Comparison of ENCODE assay signal across 27 mouse cellular contexts in genomic region chr4:92152646-92153045, GRCm38 (mm10). TPM values are rescaled to one million over a fixed set of nuclear protein-coding genes. Genes with fewer than 3 reads are reported as not detected.
DNase-seq lines count a peak whose midpoint lies in the region; ATAC-seq and TF ChIP-seq lines count a peak whose summit lies in the region.
"Had no signal": no experiment of that assay in that cellular context is flagged by ENCODE, and none has a peak within 500 bp of the region (broad histone marks: within the 10 kb centered on the region; RNA-seq: fewer than 3 reads in every experiment).

No protein-coding gene starts in this region.

- H3K36me3 ChIP-seq in intestine, embryonic 15.5 days, result no peaks in the 10 kb centered on the region
- no peaks in the 10 kb centered on the region for H3K36me3 ChIP-seq in intestine, postnatal 0 days (ENCODE audit: control insufficient read depth, insufficient read depth)
- H3K36me3 ChIP-seq in intestine, embryonic 16.5 days (ENCODE audit: control insufficient read depth, insufficient read depth, low read length), result no peaks in the 10 kb centered on the region
- H3K36me3 ChIP-seq in hindbrain, embryonic 14.5 days (replicated peaks; ENCODE audit: control insufficient read depth, insufficient read depth), result no peaks in the 10 kb centered on the region
- H3K36me3 ChIP-seq: G1E had no signal

- DNase-seq in large intestine, adult 2 months (ENCODE audit: low read depth, low spot score), result peak; percentile 18
- no peak for DNase-seq in adrenal gland, adult 2 months
- no peak for DNase-seq in hindbrain, embryonic 14.5 days (ENCODE audit: low spot score)
- DNase-seq: adrenal gland, adult 8-10 months; adrenal gland, postnatal 10 days; adrenal gland, postnatal 14 days; adrenal gland, postnatal 25 days; adrenal gland, postnatal 36 days; B cell, adult 2 months; cerebellum, adult 11 months; cerebellum, adult 11-12 months; cerebellum, adult 18-20 months; cerebellum, adult 2 months had no signal

- H3K9ac ChIP-seq in intestine, embryonic 15.5 days, result no peak overlapping the region
- H3K9ac ChIP-seq in intestine, postnatal 0 days (ENCODE audit: low read depth, low read length), result no peak overlapping the region
- H3K9ac ChIP-seq in intestine, embryonic 16.5 days (ENCODE audit: low read depth, low read length), result no peak overlapping the region
- no peak overlapping the region for H3K9ac ChIP-seq in hindbrain, embryonic 14.5 days

- H3K4me3 ChIP-seq in intestine, embryonic 15.5 days (replicated peaks), result no peak overlapping the region
- no peak overlapping the region for H3K4me3 ChIP-seq in intestine, postnatal 0 days (ENCODE audit: low read depth, low read length)
- H3K4me3 ChIP-seq in intestine, embryonic 16.5 days (ENCODE audit: low read length), result no peak overlapping the region
- H3K4me3 ChIP-seq in hindbrain, embryonic 14.5 days (replicated peaks; ENCODE audit: low read length), result no peak overlapping the region

- no peaks in the 10 kb centered on the region for H3K27me3 ChIP-seq in intestine, embryonic 15.5 days (replicated peaks)
- no peaks in the 10 kb centered on the region for H3K27me3 ChIP-seq in intestine, postnatal 0 days (replicated peaks; ENCODE audit: control insufficient read depth, insufficient read depth, low read length)
- H3K27me3 ChIP-seq in intestine, embryonic 16.5 days (replicated peaks; ENCODE audit: control insufficient read depth, insufficient read depth, low read length), result no peaks in the 10 kb centered on the region
- no peaks in the 10 kb centered on the region for H3K27me3 ChIP-seq in hindbrain, embryonic 14.5 days (ENCODE audit: control insufficient read depth, insufficient read depth, low read length)
- H3K27me3 ChIP-seq: CH12.LX, Patski had no signal

- H3K4me1 ChIP-seq in intestine, embryonic 15.5 days (replicated peaks), result no peaks in the 10 kb centered on the region
- H3K4me1 ChIP-seq in intestine, postnatal 0 days (replicated peaks; ENCODE audit: control insufficient read depth, insufficient read depth, low read length), result no peaks in the 10 kb centered on the region
- H3K4me1 ChIP-seq in intestine, embryonic 16.5 days (ENCODE audit: control insufficient read depth, insufficient read depth, low read length), result no peaks in the 10 kb centered on the region
- no peaks in the 10 kb centered on the region for H3K4me1 ChIP-seq in hindbrain, embryonic 14.5 days (replicated peaks; ENCODE audit: control insufficient read depth, insufficient read depth, low read length)

- H3K4me2 ChIP-seq in intestine, embryonic 15.5 days (replicated peaks), result no peak overlapping the region
- no peak overlapping the region for H3K4me2 ChIP-seq in intestine, postnatal 0 days (replicated peaks; ENCODE audit: low read depth)
- H3K4me2 ChIP-seq in intestine, embryonic 16.5 days (ENCODE audit: low read depth, low read length), result no peak overlapping the region
- no peak overlapping the region for H3K4me2 ChIP-seq in hindbrain, embryonic 14.5 days (replicated peaks)

- WGBS in intestine, embryonic 15.5 days, result 64% methylated on average over 1 of the region's 1 CpGs
- 36% methylated on average over 1 of the region's 1 CpGs for WGBS in intestine, postnatal 0 days
- 60% methylated on average over 1 of the region's 1 CpGs for WGBS in intestine, embryonic 16.5 days
- WGBS in large intestine, adult 2 months, result 33% methylated on average over 1 of the region's 1 CpGs
- WGBS in hindbrain, embryonic 14.5 days, result 80% methylated on average over 1 of the region's 1 CpGs

- no peaks in the 10 kb centered on the region for H3K9me3 ChIP-seq in intestine, embryonic 15.5 days
- H3K9me3 ChIP-seq in intestine, postnatal 0 days (ENCODE audit: control insufficient read depth), result no peaks in the 10 kb centered on the region
- peaks cover 4% of the 10 kb centered on the region; the same call in 1 of the 2 replicates for H3K9me3 ChIP-seq in intestine, embryonic 16.5 days (ENCODE audit: control insufficient read depth, low read length)
- H3K9me3 ChIP-seq in hindbrain, embryonic 14.5 days (ENCODE audit: control insufficient read depth, low read length), result no peaks in the 10 kb centered on the region
- H3K9me3 ChIP-seq: G1E had no signal

- no peak overlapping the region for H3K27ac ChIP-seq in intestine, embryonic 15.5 days
- H3K27ac ChIP-seq in intestine, postnatal 0 days (ENCODE audit: low read depth, low read length), result no peak overlapping the region
- H3K27ac ChIP-seq in intestine, embryonic 16.5 days (ENCODE audit: low read length), result no peak overlapping the region
- H3K27ac ChIP-seq in hindbrain, embryonic 14.5 days, result no peak overlapping the region

- no peak for TF ChIP-seq CTCF in intestine, postnatal 0 days (IDR thresholded peaks at IDR 0.05; ENCODE audit: low read depth)

- ATAC-seq in intestine, embryonic 15.5 days, result peak; percentile 56; the same call in 1 of the 2 replicates
- no peak for ATAC-seq in intestine, postnatal 0 days
- peak; percentile 77 for ATAC-seq in intestine, embryonic 16.5 days
- ATAC-seq in hindbrain, embryonic 14.5 days (ENCODE audit: low FRiP score), result no peak
- ATAC-seq: activated CD4-positive, CD25-positive, alpha-beta regulatory T cell, adult 4 months; CD4-positive, CD25-positive, alpha-beta regulatory T cell, adult 4 months; Patski had no signal

RNA-seq across cellular contexts. Expression of gene Izumo3, which starts 5.6 kb away (rescaled TPM):
- polyA plus RNA-seq in intestine, embryonic 15.5 days (2015; fragmentation: Nextera tagmentation; extraction: Ambion mirVana), result not detected in 2 replicates
- polyA plus RNA-seq in intestine, postnatal 0 days (2015; fragmentation: Nextera tagmentation; extraction: Ambion mirVana), result not detected in 2 replicates
- not detected in 2 replicates for polyA plus RNA-seq in intestine, embryonic 16.5 days (2015; fragmentation: Nextera tagmentation; extraction: Ambion mirVana)
- polyA plus RNA-seq in large intestine, adult 2 months (2012; rRNA removed), result not detected in 2 replicates
- not detected for total RNA-seq in adrenal gland, adult 2 months (2021)
- polyA plus RNA-seq in adrenal gland, adult 2 months (2012; rRNA removed), result not detected in 2 replicates
- not detected in 2 replicates for polyA plus RNA-seq in hindbrain, embryonic 14.5 days (2014; fragmentation: Nextera tagmentation; extraction: Ambion mirVana)
- total RNA-seq: adrenal gland, adult 18-20 months; adrenal gland, adult 8-10 months; adrenal gland, postnatal 10 days; adrenal gland, postnatal 14 days; adrenal gland, postnatal 25 days; adrenal gland, postnatal 36 days; adrenal gland, postnatal 4 days; CH12.LX; ES-E14; G1E; MEL had no signal
- polyA plus RNA-seq: activated CD4-positive, CD25-positive, alpha-beta regulatory T cell, adult 4 months; brain, embryonic 14.5 days; C2C12; CD4-positive, CD25-positive, alpha-beta regulatory T cell, adult 4 months; cerebellum, adult 2 months; G1E; Patski had no signal

RNA-seq across cellular contexts. Expression of gene Gm12666, which starts 38.9 kb away (rescaled TPM):
- polyA plus RNA-seq in intestine, embryonic 15.5 days (2015; fragmentation: Nextera tagmentation; extraction: Ambion mirVana), result not detected in 2 replicates
- not detected in 2 replicates for polyA plus RNA-seq in intestine, postnatal 0 days (2015; fragmentation: Nextera tagmentation; extraction: Ambion mirVana)
- not detected in 2 replicates for polyA plus RNA-seq in intestine, embryonic 16.5 days (2015; fragmentation: Nextera tagmentation; extraction: Ambion mirVana)
- polyA plus RNA-seq in large intestine, adult 2 months (2012; rRNA removed), result not detected in 2 replicates
- 1 to 10 TPM; 2.1 to 2.2 TPM for total RNA-seq in adrenal gland, adult 2 months (2021)
- not detected in 2 replicates for polyA plus RNA-seq in adrenal gland, adult 2 months (2012; rRNA removed)
- not detected in 2 replicates for polyA plus RNA-seq in hindbrain, embryonic 14.5 days (2014; fragmentation: Nextera tagmentation; extraction: Ambion mirVana)
- total RNA-seq: CH12.LX, MEL had no signal
- polyA plus RNA-seq: brain, embryonic 14.5 days; CD4-positive, CD25-positive, alpha-beta regulatory T cell, adult 4 months; cerebellum, adult 2 months had no signal

Comparison
In these comparisons a context has a peak if more than half of its experiments do, and no peak if none do; other contexts are left out.
1. ATAC-seq: peak in intestine, embryonic 15.5 days (single experiment) and intestine, embryonic 16.5 days (single experiment); none in intestine, postnatal 0 days (single experiment) and hindbrain, embryonic 14.5 days (single experiment).